Mouse (Mus musculus) liver, embryonic 14.5 days (tissue): ENCODE data around the gene Krtap3-3.

Experiments
- CTCF ChIP-seq: IDR thresholded peaks from 2 replicates; pipeline ENCODE4 v1.5.1; 2016; ENCODE audit warnings: antibody characterized with exemption, low read depth, control low read depth
- EP300 ChIP-seq: IDR thresholded peaks from 2 replicates; pipeline ENCODE4 v1.6.1; 2016; ENCODE audit warnings: antibody characterized with exemption, low read depth

DNA sequence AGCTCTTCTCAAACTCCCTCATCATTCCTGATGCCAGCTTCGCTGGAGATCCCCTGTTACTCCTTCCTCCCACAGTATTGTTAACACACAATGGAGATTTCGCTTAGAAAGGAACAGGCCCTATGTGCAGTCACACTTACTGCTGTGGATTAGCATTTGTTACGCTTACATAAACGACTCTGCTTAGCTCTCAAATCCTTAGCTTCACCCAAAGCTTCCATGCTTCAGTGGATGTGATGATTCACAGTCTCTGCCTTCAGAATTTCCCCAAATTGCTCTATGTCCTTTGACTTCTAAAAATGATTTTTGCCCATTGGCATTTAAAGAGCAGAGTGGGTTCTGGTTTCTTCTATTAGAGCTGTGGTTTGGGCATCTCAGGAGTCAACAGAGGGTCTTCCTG is 22.5 kb upstream of the Krtap3-3 start:
- no peak for TF ChIP-seq CTCF
- TF ChIP-seq EP300, result no peak
